Mouse (Mus musculus): ENCODE data around the gene Cep112. TPM values are rescaled to one million over a fixed set of nuclear protein-coding genes. Genes with fewer than 3 reads are reported as not detected.

Gene Cep112
- polyA plus RNA-seq, 1 experiment from 2014 or later: 14.7 TPM

DNA sequence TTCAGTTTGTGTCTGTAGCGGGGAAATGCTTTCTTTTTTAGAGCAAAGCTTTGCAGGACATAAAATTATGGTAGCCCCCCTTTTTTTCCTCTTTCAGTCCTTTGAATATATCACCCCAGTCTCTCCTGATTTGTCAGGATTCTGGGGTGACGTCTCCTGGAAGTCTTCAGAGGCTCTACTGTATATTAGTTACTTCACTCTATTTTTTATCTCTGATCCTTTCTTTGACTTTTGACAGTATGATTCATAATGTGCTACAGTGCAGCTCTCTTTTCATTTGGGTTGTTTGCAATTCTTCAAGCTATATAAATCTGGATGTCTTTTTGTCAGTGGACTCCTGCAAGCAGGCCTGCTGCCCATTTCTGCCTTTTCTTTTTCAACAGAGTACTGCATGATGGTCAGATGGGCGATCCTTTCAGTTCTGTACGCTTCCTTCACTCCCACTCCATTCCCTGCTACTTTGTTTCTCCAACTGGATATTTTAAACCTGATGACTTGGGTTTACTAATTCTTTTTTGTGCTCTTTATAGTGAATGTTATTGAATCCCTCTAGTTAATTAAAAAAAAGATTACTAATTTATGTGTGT lies 39.8 kb downstream of the Cep112 start:
- 92% methylated on average over 4 of the region's 4 CpGs for WGBS
- no peak overlapping the region for H3K4me3 ChIP-seq
- H3K27ac ChIP-seq: no peak overlapping the region
- H3K27me3 ChIP-seq (ENCODE audit: poor library complexity, severe bottlenecking): no peaks in the 10 kb centered on the region
- H3K4me1 ChIP-seq: no peaks in the 10 kb centered on the region
- no peaks in the 10 kb centered on the region for H3K9me3 ChIP-seq
- DNase-seq (ENCODE audit: extremely low spot score, low spot score): no peak
- H3K36me3 ChIP-seq (replicated peaks): peaks cover 7% of the 10 kb centered on the region

DNA sequence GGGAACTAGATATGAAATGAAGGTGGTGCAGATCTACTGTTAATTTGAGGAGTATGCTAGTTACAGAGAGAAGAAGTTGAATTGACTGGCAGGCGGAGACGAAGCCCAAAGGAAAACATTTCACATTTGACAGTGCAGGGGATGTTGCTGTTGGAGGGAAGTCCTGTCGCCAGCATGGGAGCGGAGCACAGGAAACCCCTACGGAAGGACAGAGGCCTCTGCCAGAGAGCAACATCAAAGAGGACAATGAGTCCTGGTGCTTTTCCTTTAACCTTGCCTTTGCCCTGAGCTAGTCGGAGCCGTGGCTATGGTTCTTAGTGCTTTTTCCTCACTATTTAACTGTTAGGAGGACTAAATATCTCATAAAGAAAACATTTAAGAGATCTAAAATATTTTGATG lies 50.7 kb downstream of the Cep112 start:
- Histone ChIP-seq H3K9me3 (no peaks in the 10 kb centered on the region), H3K36me3 (replicated peaks) (peaks cover 9% of the 10 kb centered on the region), H3K4me1 (no peaks in the 10 kb centered on the region), H3K27ac (no peak overlapping the region), H3K27me3 (ENCODE audit: poor library complexity, severe bottlenecking) (no peaks in the 10 kb centered on the region), H3K4me3 (no peak overlapping the region)
- no peak for DNase-seq (ENCODE audit: extremely low spot score, low spot score)
- WGBS: 86% methylated on average over 7 of the region's 7 CpGs

DNA sequence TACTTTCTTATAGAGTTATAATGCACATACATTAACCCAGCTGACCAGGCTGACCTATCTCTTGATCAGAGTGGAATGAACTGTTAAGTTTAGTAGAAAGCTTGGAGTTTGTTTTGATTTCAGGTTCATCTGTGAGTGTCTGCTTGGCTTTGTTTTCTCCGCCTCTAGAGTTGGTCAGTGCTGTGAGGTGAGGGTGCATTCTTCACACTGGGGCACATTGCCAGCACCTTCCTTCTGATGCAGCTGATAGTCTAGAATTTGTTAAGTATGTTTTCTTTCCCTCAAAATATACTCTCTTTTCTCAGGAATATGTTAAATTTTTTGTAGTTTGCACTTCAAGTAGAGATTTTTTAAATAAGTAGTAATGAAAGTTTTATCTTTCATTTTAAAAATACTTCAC lies 51.2 kb downstream of the Cep112 start:
- H3K9me3 ChIP-seq: no peaks in the 10 kb centered on the region
- H3K4me3 ChIP-seq: no peak overlapping the region
- no peaks in the 10 kb centered on the region for H3K27me3 ChIP-seq (ENCODE audit: poor library complexity, severe bottlenecking)
- no peak for DNase-seq (ENCODE audit: extremely low spot score, low spot score)
- WGBS: 90% methylated on average over 1 of the region's 1 CpGs
- H3K27ac ChIP-seq: no peak overlapping the region
- peaks cover 9% of the 10 kb centered on the region for H3K36me3 ChIP-seq (replicated peaks)
- H3K4me1 ChIP-seq: no peaks in the 10 kb centered on the region

DNA sequence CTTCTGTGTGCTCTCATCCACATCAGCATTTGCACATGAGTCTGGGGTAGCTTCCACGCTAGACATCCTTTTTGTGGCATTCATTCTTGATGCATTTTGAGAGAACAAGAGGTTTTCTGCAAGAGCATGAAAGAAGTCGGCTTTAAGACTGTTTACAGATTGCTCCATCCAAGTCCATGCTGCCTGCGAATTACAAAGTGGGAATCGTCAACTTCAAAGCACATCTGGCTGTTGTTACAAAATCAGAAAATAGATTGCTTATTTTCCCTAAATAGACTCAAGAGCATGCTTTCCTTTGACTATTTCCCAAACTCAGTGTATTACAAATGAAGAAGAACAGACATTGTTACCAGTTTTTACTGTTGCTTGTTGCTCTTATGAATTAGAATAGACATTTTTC lies 59.0 kb downstream of the Cep112 start:
- no peak for DNase-seq (ENCODE audit: extremely low spot score, low spot score)
- no peaks in the 10 kb centered on the region for H3K27me3 ChIP-seq (ENCODE audit: poor library complexity, severe bottlenecking)
- no peak overlapping the region for H3K4me3 ChIP-seq
- 0 out of 2 replicates have a peak, but pooled peaks cover 2% of the 10 kb centered on the region for H3K4me1 ChIP-seq
- H3K27ac ChIP-seq: no peak overlapping the region
- H3K9me3 ChIP-seq: no peaks in the 10 kb centered on the region
- 88% methylated on average over 4 of the region's 4 CpGs for WGBS
- no peaks in the 10 kb centered on the region for H3K36me3 ChIP-seq (replicated peaks)

DNA sequence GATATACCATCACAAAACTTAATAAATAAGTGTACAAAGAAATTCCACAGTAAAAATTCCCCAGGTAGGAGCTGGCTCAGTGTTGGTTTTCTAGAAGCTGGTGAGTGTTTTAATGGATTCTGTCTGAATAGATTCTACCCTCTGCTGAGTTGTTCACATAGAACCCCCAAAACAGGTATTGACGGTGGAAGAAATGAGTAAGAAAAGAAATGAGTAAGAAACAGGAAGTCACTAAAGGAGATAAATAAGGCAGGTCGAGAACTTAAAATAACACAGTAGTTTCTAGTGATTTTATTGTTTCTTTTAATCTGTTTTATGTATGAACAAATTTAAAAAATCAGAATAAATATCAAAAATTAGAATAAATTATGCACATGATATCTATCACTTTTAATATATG lies 63.3 kb downstream of the Cep112 start:
- WGBS: 90% methylated on average over 2 of the region's 2 CpGs
- Histone ChIP-seq H3K9me3 (no peaks in the 10 kb centered on the region), H3K4me3 (no peak overlapping the region), H3K36me3 (replicated peaks) (no peaks in the 10 kb centered on the region), H3K27me3 (ENCODE audit: poor library complexity, severe bottlenecking) (no peaks in the 10 kb centered on the region), H3K27ac (no peak overlapping the region), H3K4me1 (0 out of 2 replicates have a peak, but pooled peaks cover 2% of the 10 kb centered on the region)
- no peak for DNase-seq (ENCODE audit: extremely low spot score, low spot score)

DNA sequence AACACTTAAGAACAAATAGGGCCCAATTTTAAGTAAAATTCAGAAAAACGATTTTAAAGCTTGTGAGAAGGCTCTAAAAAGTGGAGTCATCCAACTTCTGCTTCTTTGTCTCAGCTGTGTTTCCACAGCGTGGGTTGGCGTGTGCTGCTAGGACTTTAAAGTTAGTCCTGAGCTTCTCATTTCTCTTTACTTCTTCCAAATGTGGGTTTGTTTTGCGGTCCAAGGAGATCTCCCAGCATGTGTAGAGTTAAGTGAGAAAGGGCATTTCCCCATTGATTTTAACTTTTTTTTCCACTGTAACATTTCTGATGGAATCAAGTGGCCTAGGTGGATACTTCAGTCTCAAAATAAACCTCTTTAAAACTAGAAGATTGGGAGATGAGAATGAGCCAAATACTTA lies 64.9 kb downstream of the Cep112 start:
- Histone ChIP-seq H3K27me3 (ENCODE audit: poor library complexity, severe bottlenecking) (no peaks in the 10 kb centered on the region), H3K27ac (no peak overlapping the region), H3K4me1 (0 out of 2 replicates have a peak, but pooled peaks cover 2% of the 10 kb centered on the region), H3K36me3 (replicated peaks) (no peaks in the 10 kb centered on the region), H3K9me3 (no peaks in the 10 kb centered on the region), H3K4me3 (no peak overlapping the region)
- DNase-seq (ENCODE audit: extremely low spot score, low spot score): no peak
- WGBS: 95% methylated on average over 4 of the region's 4 CpGs

DNA sequence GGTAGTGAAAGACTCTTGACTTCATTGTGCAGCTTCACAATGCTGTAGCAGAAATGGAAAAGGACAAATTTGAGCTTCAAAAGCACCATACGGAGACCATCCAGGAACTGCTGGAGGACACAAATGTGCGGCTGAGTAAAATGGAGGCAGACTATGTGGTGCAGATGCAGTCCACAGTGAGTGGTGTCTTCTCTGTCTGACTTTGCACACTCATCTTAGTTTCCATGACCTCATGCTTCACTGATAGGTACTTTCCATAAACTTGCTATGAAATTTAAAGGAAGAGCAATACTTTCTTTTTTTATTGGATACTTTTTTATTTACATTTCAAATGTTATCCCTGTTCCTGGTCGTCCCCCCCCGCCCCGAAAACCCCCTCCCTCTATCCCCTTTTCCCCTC lies 83.2 kb downstream of the Cep112 start:
- H3K4me3 ChIP-seq: no peak overlapping the region
- DNase-seq (ENCODE audit: extremely low spot score, low spot score): no peak
- no peaks in the 10 kb centered on the region for H3K27me3 ChIP-seq (ENCODE audit: poor library complexity, severe bottlenecking)
- H3K4me1 ChIP-seq: peaks cover 4% of the 10 kb centered on the region; the same call in 1 of the 2 replicates
- 91% methylated on average over 5 of the region's 5 CpGs for WGBS
- no peak overlapping the region for H3K27ac ChIP-seq
- no peaks in the 10 kb centered on the region for H3K9me3 ChIP-seq
- H3K36me3 ChIP-seq (replicated peaks): no peaks in the 10 kb centered on the region

DNA sequence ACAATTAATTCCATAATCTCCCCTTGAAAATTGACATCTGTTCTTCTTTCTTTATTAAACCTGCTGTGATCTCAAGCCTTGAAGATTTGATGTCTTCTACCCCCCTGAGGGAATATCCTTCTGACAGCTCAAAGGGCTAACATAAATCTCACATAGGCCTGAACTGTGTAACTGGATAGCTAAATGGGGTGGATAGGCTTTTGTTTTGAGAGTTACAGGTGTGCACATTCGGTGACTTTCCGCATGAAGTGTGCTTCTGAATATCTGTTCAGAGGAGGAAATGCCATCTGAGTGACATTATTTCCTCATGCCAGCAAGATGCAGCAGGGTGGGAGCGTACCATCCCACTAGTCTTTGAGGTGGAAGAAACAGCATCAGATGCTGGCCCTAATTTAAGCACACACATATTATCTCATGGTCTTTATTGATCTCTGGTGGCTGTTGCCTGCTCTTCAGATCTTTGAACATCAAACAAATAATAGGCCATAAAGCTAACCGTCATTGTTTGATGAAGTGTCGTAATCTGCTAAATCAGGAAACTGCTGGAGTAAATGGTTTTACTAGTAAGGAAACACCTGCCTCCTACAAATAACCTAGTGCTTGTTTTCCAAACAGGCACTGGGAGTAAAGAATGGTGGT lies 102.9 kb downstream of the Cep112 start:
- Histone ChIP-seq H3K9me3 (no peaks in the 10 kb centered on the region), H3K4me3 (no peak overlapping the region), H3K27me3 (ENCODE audit: poor library complexity, severe bottlenecking) (no peaks in the 10 kb centered on the region), H3K4me1 (peaks cover 10% of the 10 kb centered on the region; the same call in 1 of the 2 replicates), H3K27ac (no peak overlapping the region), H3K36me3 (replicated peaks) (no peaks in the 10 kb centered on the region; the same call in 1 of the 2 replicates)
- DNase-seq (ENCODE audit: extremely low spot score, low spot score): no peak
- 85% methylated on average over 5 of the region's 5 CpGs for WGBS

DNA sequence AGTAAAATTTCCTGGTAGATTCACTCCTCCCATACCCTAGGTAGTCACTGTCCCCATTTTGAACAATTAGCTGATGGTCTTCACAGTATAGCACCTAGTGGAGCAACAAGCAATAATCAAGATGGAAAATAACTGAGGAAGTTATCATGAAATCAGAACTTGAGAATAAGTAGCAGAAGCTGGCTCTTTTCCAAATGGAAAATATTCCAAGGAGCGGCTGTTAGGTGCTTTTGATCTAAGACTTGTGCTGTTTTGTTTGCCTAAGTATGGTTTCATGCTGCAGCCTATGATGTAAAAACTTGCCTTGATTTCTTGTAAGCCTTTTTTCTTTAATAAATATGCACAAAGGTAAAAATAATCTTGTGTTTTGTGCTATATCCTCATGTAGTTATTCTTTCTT lies 107.9 kb downstream of the Cep112 start:
- no peak for DNase-seq (ENCODE audit: extremely low spot score, low spot score)
- no peaks in the 10 kb centered on the region for H3K27me3 ChIP-seq (ENCODE audit: poor library complexity, severe bottlenecking)
- H3K36me3 ChIP-seq (replicated peaks): no peaks in the 10 kb centered on the region; the same call in 1 of the 2 replicates
- WGBS: 90% methylated on average over 1 of the region's 1 CpGs
- H3K4me3 ChIP-seq: no peak overlapping the region
- no peaks in the 10 kb centered on the region for H3K9me3 ChIP-seq
- peaks cover 4% of the 10 kb centered on the region; the same call in 1 of the 2 replicates for H3K4me1 ChIP-seq
- no peak overlapping the region for H3K27ac ChIP-seq

DNA sequence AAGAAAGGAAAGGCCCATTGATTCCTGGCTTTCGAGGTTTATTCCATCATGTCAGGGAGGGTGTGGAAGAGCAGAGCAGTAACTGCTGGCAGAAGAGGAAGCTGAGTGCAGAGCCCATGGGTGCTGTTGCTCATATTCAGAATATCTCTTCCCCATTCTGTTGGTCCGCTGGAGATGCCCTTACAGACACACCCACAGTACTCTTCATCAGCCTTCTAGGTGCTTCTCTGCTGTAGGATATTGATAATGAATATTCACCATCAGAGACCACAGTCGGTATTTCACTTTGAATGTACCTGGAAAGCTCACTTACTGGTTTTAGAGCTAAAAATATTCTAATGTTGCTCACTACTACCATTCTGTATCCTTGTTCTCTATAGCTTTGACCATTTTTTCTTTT lies 109.0 kb downstream of the Cep112 start:
- Histone ChIP-seq H3K4me1 (no peaks in the 10 kb centered on the region), H3K36me3 (replicated peaks) (no peaks in the 10 kb centered on the region; the same call in 1 of the 2 replicates), H3K27ac (no peak overlapping the region), H3K9me3 (no peaks in the 10 kb centered on the region), H3K4me3 (no peak overlapping the region), H3K27me3 (ENCODE audit: poor library complexity, severe bottlenecking) (no peaks in the 10 kb centered on the region)
- WGBS: 95% methylated on average over 3 of the region's 3 CpGs
- no peak for DNase-seq (ENCODE audit: extremely low spot score, low spot score)

DNA sequence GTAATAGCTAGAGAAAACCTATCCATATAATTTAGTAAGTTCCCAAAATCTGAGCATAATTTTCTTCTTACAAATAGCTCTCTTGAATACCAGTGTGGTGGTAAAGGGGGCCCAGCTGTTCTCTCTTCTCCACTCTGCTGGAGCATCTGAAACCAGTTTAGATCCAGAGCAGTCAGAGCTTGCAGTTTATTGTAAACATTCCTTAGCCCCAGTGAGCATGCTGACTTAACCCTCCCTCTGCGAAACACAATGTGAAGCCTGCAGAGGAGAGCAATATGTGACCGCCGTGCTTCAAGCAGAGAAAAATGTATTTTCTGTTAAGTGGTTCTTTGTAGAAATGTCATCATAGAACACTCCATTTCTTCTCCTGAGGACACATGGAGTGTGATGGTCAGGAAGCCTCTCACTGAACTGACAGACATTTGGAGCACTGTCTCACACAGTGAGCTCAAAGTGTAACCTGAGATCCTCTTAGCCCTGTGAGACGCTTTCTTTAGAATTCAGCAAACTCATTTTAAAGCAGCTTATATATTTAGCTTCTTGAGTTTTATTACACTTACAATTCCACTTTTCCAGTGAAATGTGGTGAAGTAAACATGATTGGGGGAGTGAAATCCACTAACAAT lies 128.1 kb downstream of the Cep112 start:
- 9% methylated on average over 4 of the region's 4 CpGs for WGBS
- H3K27me3 ChIP-seq (ENCODE audit: poor library complexity, severe bottlenecking): no peaks in the 10 kb centered on the region
- H3K27ac ChIP-seq: peak overlapping the region; percentile 59
- H3K9me3 ChIP-seq: no peaks in the 10 kb centered on the region
- peaks cover 15% of the 10 kb centered on the region for H3K4me1 ChIP-seq
- DNase-seq (ENCODE audit: extremely low spot score, low spot score): no peak
- no peak overlapping the region for H3K4me3 ChIP-seq
- no peaks in the 10 kb centered on the region for H3K36me3 ChIP-seq (replicated peaks)

DNA sequence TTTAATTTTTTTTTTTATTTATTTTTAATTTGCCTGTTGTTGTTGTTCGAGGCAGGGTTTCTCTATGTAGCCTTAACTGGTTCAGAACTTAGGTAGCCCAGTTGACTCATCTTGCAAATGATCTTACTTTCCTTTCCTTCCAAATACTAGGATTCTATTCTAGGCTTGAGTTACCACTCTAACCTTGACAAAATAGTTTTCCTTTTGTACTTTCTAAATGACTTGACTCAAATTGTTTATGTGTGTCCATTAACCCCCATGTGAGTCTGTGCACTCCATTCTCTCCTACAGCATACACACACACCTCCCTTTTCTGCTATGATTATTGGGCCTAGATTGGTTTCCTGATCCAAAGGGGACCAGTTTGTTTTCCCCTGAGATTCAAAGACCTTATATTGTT lies 128.9 kb downstream of the Cep112 start:
- DNase-seq (ENCODE audit: extremely low spot score, low spot score): no peak
- H3K36me3 ChIP-seq (replicated peaks): no peaks in the 10 kb centered on the region
- peaks cover 20% of the 10 kb centered on the region for H3K4me1 ChIP-seq
- no peak overlapping the region for H3K27ac ChIP-seq
- H3K27me3 ChIP-seq (ENCODE audit: poor library complexity, severe bottlenecking): no peaks in the 10 kb centered on the region
- no peak overlapping the region for H3K4me3 ChIP-seq
- H3K9me3 ChIP-seq: no peaks in the 10 kb centered on the region
- WGBS: 95% methylated on average over 1 of the region's 1 CpGs

DNA sequence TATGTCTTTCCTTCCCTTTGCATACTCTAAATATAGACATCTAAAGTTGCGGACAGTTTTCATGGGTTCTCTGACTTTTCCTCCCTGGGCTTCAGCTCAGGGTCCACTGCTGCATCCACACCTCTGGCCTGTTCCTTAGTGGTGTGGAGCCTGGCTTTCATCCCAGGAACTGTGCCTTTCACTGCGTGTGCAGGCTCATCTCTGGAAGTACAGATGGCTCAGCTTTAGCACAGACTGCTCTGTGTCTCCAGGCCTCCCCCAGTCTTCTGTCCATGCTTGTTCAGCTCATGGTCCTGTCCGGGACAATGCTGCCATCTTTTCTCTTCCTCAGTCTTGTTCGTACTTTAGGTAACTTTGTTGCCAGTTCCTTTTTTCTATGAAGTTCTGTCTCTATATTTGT lies 133.6 kb downstream of the Cep112 start:
- H3K36me3 ChIP-seq (replicated peaks): no peaks in the 10 kb centered on the region
- no peak overlapping the region for H3K4me3 ChIP-seq
- DNase-seq (ENCODE audit: extremely low spot score, low spot score): no peak
- WGBS: 82% methylated on average over 4 of the region's 4 CpGs
- no peaks in the 10 kb centered on the region for H3K9me3 ChIP-seq
- H3K4me1 ChIP-seq: peaks cover 43% of the 10 kb centered on the region
- peak overlapping the region; percentile 66; the same call in 1 of the 2 replicates for H3K27ac ChIP-seq
- H3K27me3 ChIP-seq (ENCODE audit: poor library complexity, severe bottlenecking): no peaks in the 10 kb centered on the region
